Mouse (Mus musculus) right cerebral cortex, postnatal 25 days (tissue): ENCODE measurements around the gene Igf2bp1.

Experiments
- DNase-seq: peaks from one replicate; pipeline ENCODE4 v3.0.0; 2022

Igf2bp1 gene

DNA sequence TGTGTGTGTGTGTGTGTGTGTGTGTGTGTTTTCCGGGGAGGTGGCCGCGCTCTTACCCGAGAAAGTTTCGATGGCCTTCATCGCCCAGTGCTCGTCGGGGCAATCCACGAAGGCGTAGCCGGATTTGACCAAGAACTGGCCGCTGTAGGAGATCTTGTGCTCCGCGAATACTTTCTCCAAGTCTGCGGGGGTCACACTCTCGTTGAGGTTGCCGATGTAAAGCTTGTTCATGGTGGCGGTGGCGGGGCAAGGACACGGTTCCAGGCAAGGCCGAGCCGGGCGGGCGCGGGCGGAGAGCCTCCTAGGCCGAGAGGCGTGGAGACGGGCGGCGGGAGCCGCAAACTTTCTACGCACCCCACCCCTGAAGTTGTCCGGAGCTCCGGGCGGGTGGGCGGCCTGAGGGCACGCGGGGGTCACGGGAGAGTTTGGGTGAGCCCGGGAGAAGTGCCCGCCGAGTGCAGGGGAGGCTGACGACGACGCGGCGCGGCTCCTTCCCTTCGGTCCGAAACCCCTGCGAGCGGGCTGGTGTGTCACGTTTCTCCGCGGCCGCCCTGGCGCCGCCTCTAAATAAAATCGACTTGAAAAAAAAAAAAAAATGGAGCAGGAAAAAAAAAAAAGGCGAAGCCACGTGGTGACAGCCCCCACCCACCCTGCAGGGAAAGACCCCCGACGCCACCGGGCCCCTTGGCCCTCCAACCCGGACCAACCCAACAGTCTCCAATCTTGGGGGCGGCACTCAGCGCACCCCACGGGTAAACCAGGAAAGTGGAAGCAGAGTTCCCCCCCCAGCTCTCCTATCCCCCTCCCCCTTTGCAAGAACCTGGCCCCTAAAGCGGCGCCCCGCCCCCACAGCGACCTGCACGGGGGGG lies at the start of gene Igf2bp1:
Gene Igf2bp1, minus strand, starts transcription at position 538 of the 869 bp plus-strand sequence.
- DNase-seq, result peak; percentile 19

DNA sequence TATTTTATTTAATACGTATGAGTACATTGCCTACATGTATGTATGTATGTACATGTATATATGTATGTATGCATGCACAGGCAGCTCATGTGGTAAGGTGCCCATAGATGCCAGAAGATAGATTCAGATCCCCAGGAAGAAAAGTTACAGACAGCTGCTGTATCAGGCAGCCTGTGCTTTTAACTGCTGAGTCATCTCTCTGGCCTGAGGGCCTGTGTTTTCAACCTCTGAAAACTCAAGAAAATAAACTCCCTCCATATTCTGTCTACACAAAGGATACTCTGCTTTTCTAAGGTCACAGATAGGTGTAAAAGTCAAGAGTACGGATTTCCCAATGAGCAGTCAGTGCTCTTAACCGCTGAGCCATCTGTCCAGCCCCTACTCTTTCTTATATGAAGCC lies 45.1 kb upstream of the Igf2bp1 start:
- DNase-seq, result no peak

DNA sequence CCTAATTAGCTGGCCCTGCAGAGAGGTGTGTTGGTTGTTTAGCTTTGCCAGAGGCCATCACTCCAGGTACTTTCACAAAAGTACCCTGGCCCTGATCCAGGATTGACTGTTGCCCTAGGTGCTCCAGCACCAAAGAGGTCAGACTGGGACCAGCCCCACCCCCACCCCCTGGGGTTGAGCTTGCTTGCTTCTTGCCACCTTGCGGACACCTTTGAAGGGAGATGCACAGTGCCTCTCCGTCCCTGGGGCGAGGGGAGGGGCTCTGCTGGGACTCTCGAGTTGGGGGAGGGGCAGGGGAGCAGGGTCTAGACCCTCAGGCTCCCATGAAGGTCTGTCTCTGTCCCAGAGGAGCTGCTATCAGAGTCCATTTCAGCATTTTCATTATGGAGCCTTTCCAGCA lies 44.2 kb upstream of the Igf2bp1 start:
- DNase-seq, result no peak

DNA sequence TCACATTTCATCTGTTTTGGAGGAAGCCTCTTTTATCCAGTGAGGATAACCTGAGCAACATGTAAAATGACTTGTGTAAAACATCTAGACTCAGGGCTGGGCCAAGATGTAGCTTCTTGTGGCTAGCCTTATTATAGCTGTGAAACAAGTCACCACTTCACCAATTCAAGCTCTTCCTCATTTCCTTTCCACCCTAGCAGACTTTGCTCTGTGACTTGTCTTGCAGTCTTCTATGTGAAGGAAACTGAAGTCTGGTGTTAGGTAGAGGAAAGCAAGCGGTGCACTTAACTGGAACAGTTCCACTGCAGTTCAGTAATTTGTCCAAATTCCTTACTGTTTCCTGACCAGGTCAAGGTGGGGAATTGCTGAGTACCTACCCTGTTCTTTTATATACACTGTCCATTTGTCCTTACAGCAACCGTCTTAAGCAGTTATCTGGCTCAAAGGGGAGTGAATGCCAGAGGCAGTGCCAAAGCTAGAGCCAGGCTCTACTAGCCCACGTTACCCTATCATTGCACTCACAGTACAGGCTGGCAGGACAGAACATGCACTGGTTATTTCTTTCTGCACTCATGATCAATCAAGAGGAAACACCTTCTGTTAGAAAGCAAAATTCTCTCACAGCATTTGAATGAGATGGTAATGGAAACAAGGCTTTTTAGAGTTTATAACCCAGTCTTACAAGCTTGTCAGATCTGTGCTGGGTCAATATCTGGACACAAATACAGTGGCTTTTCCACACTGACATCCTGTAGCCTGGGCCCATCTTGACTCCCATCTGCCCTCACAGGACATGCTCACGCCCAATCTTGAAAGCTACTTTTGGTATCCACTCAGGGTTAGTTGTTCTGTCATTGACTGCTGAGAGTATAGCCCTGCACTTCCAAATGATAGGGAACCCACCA lies 42.0 kb upstream of the Igf2bp1 start:
- no peak for DNase-seq

DNA sequence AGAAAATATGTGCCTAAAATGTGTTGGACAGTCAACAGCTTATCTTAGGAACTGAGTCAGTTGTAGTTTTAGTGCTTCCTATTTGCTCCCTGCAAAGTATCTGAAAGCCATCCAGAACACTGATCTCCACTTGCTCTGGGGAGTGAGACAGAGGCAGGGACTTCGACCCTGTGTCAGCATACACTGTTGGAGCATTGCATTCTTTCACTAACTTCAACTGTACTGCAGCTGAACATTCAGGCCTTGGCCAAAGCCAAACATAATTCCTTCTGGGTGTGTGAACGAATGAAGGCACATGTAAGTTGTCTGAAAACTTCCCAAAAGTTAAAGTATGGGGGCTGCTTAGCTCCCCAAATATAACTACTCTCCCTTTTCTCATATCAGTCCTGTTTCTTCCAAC lies 41.1 kb upstream of the Igf2bp1 start:
- DNase-seq, result no peak

DNA sequence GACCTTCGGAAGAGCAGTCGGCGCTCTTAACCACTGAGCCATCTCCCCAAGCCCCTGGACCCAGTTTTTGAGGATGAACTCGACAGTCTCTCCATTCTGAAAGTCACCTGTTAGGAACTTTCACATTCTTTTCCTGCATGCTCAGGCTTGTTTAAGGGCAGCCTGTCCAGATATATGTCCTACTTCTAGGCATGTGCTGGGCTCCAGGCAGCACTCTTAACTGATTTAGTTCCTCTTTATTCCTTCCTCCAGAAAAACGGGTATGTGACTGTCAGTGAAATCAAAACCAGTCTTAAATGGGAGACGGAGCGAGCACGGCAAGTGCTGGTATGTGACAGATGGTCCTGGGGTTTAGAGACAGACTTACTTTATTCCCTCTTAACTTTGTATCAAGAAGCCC lies 40.3 kb upstream of the Igf2bp1 start:
- no peak for DNase-seq

DNA sequence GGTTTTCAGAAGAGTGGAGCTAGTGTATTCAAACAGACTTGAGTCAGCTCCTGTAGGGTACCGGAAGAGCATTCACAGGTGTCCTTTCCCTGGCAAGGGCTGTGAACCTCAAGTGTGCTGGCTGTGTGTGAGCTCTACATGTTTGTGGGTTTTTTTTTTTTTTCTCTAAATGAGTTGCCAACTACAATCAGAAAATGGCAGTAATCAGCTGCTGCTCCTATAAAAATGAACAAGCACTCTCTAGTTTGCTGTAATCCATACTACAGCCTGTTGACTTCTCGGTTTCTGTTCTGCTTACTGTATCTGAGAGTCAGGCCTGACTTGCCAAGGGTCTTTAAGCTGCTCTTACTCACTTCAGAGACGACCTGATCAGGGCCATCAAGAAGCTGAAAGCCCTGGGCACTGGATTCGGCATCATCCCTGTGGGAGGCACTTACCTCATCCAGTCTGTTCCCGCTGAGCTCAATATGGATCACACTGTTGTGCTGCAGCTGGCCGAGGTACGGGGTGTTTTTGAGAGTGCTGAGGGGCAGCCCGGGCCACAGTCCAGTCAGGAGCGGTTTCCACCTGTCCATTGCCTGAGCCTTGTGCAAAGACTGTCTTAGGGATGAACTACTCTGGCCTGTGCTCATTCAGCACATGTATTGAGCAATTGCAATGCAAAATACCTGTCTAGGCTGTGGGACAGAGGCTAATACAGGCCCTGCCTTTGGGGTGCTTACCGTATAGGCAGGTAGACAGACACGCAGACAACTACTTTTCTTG lies 39.2 kb upstream of the Igf2bp1 start:
- DNase-seq, result no peak

DNA sequence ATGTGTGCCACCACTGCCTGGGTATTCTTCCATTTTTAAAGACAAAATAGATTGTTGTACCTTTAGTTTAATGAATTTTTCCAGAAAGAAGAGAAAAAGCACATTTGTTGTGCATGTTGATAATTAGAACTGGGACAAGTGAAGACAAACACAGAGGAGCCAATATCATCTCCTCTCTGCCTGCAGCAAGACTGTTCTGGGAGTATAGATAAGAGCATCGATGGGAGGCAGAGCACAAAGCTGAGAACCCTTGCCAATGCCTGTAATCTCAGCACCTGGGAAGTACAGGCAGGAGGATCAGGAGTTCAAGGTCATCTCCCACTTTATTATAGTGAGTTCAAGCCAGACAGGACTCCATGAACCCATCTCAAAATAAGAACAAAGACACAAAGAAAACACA lies 32.8 kb upstream of the Igf2bp1 start:
- DNase-seq, result no peak

DNA sequence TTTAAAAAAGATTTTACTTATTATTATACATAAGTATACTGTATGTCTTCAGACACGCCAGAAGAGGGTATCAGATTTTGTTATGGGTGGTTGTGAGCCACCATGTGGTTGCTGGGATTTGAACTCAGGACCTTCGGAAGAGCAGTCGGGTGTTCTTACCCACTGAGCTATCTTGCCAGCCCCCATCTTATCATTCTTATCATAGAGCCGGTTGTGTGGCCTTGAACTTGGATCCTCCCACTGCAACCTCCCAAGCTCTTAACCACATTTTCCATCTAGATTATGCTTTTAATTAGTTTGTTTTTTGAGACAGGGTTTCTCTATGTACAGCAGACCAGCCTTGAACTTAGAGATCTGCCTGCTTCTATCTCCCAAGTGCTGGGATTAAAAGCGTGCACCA lies 31.8 kb upstream of the Igf2bp1 start:
- no peak for DNase-seq

DNA sequence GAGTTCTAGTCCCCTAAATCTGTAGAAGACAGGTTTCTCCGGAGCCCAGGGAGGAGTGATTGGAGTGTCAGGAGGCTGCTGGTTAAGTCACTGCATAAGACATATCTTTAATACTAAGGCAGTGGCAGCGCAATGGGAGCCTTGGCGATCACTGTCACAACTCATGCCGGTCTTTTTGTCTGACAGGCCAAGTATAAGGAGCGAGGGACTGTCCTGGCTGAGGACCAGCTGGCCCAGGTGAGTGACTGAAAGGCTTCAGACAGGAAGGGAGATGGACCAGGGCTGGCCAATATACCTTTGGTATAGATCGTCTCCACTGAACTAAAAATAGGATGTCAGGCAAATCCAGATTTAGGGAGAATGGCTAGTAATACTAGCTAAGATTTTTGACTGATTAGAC lies 29.4 kb upstream of the Igf2bp1 start:
- DNase-seq, result no peak

DNA sequence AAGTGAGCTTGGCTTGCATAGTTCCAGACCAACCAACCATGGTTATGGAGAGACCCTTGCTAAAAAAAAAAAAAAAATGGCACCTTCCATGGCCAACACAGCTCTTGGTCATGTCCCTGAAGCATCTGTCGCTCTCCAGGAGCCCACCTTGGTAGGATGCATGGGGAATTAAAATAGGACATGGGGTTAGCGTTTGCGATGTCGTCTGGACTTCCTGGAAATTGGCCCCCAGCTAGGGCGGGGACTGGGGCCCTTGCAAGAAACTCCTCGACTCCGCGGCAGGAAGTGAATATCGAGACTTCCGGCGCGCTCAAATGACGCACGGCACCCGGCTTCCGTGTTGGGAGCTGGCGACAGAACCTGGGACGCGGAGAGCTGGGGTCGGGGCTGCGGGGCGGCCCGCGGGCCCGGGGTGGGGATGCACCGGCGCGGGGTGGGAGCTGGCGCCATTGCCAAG lies 28.9 kb upstream of the Igf2bp1 start, which contains the start of gene Snf8:
Gene Snf8, plus strand, starts transcription at position 290 of the 457 bp plus-strand sequence.
- DNase-seq, result peak; percentile 92

DNA sequence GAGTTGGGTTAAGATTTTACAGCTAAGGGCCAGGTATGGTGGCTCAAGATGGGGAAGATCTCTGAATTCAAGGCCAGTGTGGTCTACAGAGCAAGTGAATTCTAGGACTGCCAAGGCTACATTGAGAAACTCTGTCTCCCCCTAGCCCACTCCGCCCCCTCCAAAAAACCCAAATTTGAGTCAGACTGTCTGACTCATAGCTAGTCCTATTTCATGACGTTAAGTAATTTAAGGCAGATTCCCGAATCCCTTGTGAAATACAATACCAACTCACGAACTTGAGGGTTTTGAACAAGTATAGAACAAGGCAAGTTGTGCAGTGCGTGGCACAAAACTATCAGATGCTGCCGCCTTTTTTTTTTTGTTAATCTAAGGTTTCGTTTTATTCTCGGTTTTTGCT lies 28.4 kb upstream of the Igf2bp1 start:
- DNase-seq, result no peak

DNA sequence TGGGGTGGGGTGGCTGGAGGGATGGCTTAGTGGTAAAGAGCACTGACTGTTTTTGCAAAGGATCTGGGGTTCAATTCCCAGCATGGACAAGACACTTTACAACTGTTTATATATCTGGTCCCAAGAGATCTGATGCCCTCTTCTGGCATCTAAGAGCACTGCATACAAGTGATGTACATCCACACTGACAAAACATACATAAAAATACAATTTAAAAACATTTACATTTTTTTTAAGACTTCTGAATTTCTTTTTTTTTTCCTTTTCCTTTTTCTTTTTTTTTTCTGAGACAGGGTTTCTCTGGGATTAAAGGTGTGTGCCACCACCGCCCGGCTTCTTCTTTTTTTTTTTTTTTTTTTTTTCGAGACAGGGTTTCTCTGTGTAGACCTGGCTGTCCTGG lies 27.5 kb upstream of the Igf2bp1 start:
- DNase-seq, result no peak

DNA sequence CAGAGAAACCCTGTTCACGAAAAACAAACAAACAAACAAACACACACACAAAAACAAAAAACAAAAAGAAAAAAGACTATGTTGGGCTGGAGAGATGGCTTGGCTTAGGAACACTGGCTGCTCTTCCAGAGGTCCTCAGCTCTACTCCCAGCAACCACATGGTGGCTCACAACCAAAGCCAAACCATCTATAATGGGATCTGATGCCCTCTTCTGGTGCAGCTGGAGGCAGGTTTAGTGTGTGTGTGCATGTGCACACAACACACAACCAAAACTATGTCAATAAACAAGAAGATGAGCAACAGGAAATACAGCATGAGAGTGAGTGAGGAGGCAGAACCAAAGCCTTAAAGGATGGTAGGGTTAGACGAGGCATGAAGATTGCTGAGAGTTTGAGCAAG lies 26.0 kb upstream of the Igf2bp1 start:
- no peak for DNase-seq

DNA sequence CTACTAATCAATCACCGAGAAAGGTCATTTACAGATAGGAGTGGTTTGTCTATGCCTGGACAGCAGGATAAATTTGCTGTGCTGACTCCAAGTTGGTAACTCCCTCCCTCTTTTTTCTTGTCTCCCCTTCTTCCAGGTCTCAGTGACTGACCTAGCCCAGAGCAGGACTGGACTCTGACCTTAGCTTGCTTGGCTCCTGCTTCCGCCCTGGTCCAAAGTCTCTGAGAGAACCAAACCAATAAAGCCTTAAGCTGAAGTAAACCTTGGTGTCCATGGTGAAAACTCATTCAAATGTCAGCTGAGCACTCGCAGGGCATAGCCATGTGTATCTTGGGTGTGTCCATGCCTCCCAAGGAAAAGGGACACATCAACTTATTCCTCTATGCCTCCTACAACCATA lies 24.8 kb upstream of the Igf2bp1 start:
- no peak for DNase-seq

DNA sequence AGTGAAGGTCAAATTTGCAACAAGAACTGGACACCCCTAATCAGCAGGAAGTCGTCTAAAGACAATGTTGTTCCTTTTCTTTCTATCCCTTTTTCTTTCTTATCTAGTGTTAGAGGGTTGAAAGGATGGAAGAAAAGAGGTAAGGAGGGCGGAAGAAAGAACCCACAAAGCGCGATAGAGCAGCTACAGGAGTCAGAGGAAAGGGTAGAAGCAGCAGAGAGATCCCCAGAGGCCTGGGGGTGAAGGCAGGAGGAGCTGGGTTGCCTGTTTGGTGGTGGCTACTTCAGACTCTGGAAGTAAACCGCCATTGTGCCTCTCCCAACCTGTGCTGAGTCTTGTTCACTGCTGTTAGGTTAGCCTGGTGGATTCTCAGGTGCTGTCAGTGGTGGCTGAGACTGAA lies 22.4 kb upstream of the Igf2bp1 start:
- DNase-seq, result no peak

DNA sequence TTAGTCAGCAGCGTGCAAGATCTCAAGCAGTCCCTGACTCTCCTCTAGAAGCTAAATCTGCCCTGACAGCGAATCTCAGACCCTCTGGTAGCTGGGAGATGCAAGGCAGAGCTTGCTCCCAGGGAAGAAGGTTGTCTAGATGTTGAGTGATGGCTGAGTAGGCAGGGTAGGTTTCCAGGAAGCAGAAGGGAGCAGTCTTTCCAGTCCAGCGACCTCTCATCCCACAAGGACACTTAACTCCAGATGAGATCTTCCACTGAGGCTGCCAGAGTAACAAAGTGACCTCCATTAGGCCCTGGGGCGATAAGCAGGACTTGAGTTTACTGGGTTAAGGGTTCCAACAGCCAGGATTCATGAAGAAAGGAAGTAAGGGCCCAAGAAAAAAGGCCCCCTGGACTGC lies 14.9 kb upstream of the Igf2bp1 start:
- DNase-seq, result no peak

DNA sequence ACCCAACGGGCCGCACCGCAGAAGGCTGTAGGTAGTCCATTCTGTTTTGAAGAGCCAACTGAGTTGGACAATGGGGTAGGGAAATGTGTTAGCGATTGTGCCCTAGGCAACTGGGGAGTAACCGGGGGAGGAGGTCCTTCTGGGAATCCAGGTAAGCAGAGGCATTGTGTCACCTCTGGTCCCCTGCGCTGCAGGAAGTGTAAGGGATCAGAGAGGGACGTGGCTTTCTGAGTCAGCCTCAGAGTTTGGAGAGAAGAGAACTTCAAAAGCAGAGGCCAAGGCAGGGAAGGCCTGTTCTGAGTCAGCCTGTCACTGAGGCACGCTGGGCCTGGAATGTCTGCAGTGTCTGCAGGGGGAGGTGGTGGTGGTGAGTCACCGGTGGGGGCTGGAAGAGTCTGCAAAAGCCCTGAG lies 12.2 kb upstream of the Igf2bp1 start:
- DNase-seq, result peak; percentile 26

DNA sequence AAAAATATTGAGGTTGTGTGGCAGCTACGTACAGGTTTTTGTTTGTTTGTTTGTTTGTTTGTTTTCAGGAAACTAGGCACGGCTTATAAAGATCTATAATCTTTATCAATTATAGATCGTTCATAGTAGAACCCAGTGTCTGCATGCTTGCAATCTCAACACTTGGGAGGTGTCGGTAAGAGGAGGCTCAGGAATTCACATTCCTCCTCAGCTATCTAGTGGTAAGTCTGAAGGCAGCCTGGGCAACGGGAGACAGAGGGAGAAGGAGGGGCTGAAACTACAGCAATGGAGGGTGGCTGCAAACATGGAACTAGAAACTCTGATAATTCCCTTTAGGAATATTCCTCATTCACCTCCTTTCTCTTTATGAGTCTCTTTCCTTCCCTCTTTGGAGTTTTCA lies 9.7 kb upstream of the Igf2bp1 start:
- no peak for DNase-seq

DNA sequence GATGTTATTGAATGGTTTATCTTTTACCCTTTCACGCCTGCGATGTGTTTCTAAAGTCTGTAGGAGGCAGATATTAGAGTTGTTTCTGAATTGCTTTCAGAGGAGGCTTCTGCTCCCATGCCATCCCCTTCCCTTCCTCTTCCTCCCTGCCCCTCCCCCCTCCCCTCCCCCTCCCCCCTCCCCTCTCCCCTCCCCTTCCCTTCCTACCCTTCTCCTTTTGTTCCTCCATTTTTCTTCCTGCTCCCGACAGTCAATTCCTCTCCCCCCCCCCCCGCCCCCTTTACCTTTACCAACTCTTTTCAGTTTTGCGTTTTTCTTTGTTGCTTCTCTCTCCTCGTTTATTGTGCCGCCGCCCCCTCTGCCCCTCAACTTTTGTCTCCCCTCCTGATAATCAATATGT lies 6.2 kb upstream of the Igf2bp1 start:
- no peak for DNase-seq

DNA sequence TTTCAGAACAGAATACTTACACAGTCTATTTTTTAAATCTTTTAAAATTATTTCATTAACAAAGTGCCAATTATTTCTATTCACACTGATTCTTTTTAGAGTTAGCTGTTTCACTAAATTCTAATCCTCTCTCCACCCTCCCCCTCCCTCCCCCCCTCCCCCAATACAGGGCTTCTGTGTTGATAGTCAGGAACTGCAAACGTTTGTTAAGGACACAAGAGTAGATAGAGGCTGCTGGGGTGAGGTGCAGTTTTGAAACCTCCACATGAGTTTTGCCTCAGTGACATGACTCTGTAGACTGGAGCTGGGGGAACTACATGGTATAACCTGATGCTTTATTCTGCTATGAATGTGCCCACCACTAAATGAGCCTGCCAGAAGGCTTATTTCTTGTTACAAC lies 3.1 kb upstream of the Igf2bp1 start:
- DNase-seq, result no peak

DNA sequence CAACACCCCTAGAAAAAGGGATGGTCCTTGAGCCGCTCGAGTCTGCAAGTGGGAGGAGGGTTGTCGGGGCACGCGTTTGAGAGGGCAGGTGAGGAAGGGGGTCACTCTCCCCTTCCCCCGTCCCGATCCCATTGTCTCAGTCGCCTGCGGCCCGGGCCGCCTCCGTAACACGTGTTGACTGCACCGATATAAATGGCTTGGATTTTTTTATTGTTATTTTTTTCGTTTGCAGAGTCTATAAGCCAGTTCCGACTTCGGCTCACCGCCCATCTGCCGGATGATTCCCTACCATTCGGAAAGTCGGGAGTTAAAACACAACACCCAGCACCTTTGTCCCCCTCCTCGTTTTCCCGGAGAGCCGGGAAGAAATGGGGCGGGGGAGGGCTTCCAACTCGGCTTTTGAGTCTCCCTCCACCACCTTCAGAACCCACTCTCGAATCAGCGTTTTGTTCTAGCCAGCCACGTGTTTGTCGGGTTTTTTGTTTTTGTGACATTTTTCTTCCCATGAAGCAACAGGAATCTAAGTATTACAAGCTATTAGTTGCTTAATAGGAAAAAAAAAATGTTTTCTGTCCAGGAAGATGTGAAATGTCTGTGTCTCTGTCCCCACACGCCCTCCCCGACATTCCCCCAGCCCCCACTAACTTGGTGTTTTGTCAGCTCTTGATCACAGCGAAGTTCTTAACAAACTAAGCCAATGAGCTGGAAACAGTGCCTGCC lies 1.9 kb upstream of the Igf2bp1 start:
- peak; percentile 8 for DNase-seq
